Mouse (Mus musculus): ENCODE measurements around the gene Ndufb10.

GRCm38 (mm10) chr17:24769146-24769545, 44.9 kb upstream of the Ndufb10 start:
- no peak for TF ChIP-seq POLR2A (IDR thresholded peaks at IDR 0.05; ENCODE audit: insufficient read depth, low read depth, low read length)
- no peak for TF ChIP-seq EP300 (IDR thresholded peaks at IDR 0.05; ENCODE audit: insufficient read depth, low read depth, low read length)
